Mouse (Mus musculus): Measurements from ENCODE around the gene Krtap13. TPM values are rescaled to one million over a fixed set of nuclear protein-coding genes. Genes with fewer than 3 reads are reported as not detected.

Krtap13 gene
- not detected in 2 replicates for polyA plus RNA-seq (2012; rRNA removed)

DNA sequence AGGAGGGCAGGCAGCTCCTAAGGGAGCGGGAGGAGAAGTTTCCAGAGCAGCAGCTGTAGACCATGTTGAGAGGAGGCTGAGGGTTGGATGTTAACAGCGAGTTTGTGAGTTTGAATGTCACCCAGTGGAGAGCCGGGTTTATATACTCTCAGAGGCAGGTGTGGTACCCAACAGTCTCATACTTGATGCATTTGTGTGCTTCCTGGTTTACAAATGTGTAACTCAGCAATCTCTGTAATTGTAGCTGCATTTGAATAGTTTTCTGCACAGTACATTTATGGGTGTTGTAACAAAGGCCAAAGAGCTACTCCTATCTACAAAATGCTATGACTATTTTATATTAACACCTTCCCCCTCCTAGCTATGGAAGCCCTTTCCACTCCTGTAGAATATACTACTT, at the start of gene Krtap13:
Gene Krtap13 (minus strand): TSS at position 101 of the 400 bp plus-strand sequence.

GRCm38 (mm10) chr16:88777596-88777995, 26.2 kb upstream of the Krtap13 start, which contains the start of gene Gm5965:
Gm5965 (plus strand) TSS chr16:88777896.

GRCm38 (mm10) chr16:88774106-88774505, 22.7 kb upstream of the Krtap13 start, which contains the start of gene 2310057N15Rik:
2310057N15Rik (minus strand) TSS chr16:88774206.

GRCm38 (mm10) chr16:88758547-88758946, 7.1 kb upstream of the Krtap13 start, which contains the start of gene 2310034C09Rik:
2310034C09Rik (plus strand) TSS chr16:88758847.

GRCm38 (mm10) chr16:88728812-88729275, 22.6 kb downstream of the Krtap13 start, which contains the start of gene Krtap13-1:
Krtap13-1 (plus strand) TSS chr16:88728862.

GRCm38 (mm10) chr16:88707496-88708012, 43.9 kb downstream of the Krtap13 start, which contains the start of gene 2310061N02Rik:
2310061N02Rik (minus strand) TSS chr16:88707962.

Other genes with a start within 250 kb of the Krtap13 start
- gene Cldn17, start 244.7 kb downstream of the Krtap13 start, polyA plus RNA-seq (2012; rRNA removed): not detected in 2 replicates
- 0.01 TPM in 1 of 2 replicates, not detected in the other for gene Cldn8, start 188.5 kb downstream of the Krtap13 start, polyA plus RNA-seq (2012; rRNA removed)
- gene Krtap24-1, start 139.4 kb downstream of the Krtap13 start, polyA plus RNA-seq (2012; rRNA removed): not detected in 2 replicates
- not detected in 2 replicates for gene 2310079G19Rik, start 124.0 kb downstream of the Krtap13 start, polyA plus RNA-seq (2012; rRNA removed)
- not detected in 2 replicates for gene Krtap26-1, start 103.8 kb downstream of the Krtap13 start, polyA plus RNA-seq (2012; rRNA removed)
- not detected in 2 replicates for gene Krtap27-1, start 80.0 kb downstream of the Krtap13 start, polyA plus RNA-seq (2012; rRNA removed)
- gene 2310061N02Rik, start 43.7 kb downstream of the Krtap13 start, polyA plus RNA-seq (2012; rRNA removed): not detected in 2 replicates
- not detected in 2 replicates for gene Krtap13-1, start 22.8 kb downstream of the Krtap13 start, polyA plus RNA-seq (2012; rRNA removed)
- not detected in 2 replicates for gene 2310034C09Rik, start 7.2 kb upstream of the Krtap13 start, polyA plus RNA-seq (2012; rRNA removed)
- gene 2310057N15Rik, start 22.6 kb upstream of the Krtap13 start, polyA plus RNA-seq (2012; rRNA removed): not detected in 2 replicates
- not detected in 2 replicates for gene Gm5965, start 26.3 kb upstream of the Krtap13 start, polyA plus RNA-seq (2012; rRNA removed)
- gene Gm20741, start 60.6 kb upstream of the Krtap13 start, polyA plus RNA-seq (2012; rRNA removed): not detected in 2 replicates
- gene Krtap15, start 68.6 kb upstream of the Krtap13 start, polyA plus RNA-seq (2012; rRNA removed): not detected in 2 replicates
- not detected in 2 replicates for gene Krtap14, start 74.5 kb upstream of the Krtap13 start, polyA plus RNA-seq (2012; rRNA removed)
- not detected in 2 replicates for gene Krtap19-1, start 117.8 kb upstream of the Krtap13 start, polyA plus RNA-seq (2012; rRNA removed)
- not detected in 2 replicates for gene Krtap19-2, start 122.6 kb upstream of the Krtap13 start, polyA plus RNA-seq (2012; rRNA removed)
- gene Krtap19-3, start 126.4 kb upstream of the Krtap13 start, polyA plus RNA-seq (2012; rRNA removed): not detected in 2 replicates
- not detected in 2 replicates for gene Krtap19-4, start 133.5 kb upstream of the Krtap13 start, polyA plus RNA-seq (2012; rRNA removed)
- not detected in 2 replicates for gene Krtap19-5, start 144.8 kb upstream of the Krtap13 start, polyA plus RNA-seq (2012; rRNA removed)
- not detected in 2 replicates for gene Krtap19-9b, start 180.6 kb upstream of the Krtap13 start, polyA plus RNA-seq (2012; rRNA removed)
- gene Krtap16-3, start 211.2 kb upstream of the Krtap13 start, polyA plus RNA-seq (2012; rRNA removed): not detected in 2 replicates